Mouse (Mus musculus) heart, adult 18-20 months (tissue): ENCODE data around the gene Sorcs1. TPM values are rescaled to one million over a fixed set of nuclear protein-coding genes. Genes with fewer than 3 reads are reported as not detected.

Experiments used
- DNase-seq, 2 experiments: peaks; one replicate each; pipeline ENCODE4 v3.0.0; 2021 to 2022; ENCODE audit warnings: mixed read lengths in 1 of 2
- microRNA-seq, 2 experiments: library from miRNA; unstranded; fragments of <30 nt; microRNA quantifications; one replicate each; pipeline ENCODE4 v1.2.0; 2022
- total RNA-seq, 2 experiments: library from RNA; stranded (reverse); gene quantifications; 2 replicates each; pipeline ENCODE4 v1.2.3; 2021

The Sorcs1 gene
- total RNA-seq, 2 experiments from 2014 or later = 0.33 TPM; not detected in 1

DNA sequence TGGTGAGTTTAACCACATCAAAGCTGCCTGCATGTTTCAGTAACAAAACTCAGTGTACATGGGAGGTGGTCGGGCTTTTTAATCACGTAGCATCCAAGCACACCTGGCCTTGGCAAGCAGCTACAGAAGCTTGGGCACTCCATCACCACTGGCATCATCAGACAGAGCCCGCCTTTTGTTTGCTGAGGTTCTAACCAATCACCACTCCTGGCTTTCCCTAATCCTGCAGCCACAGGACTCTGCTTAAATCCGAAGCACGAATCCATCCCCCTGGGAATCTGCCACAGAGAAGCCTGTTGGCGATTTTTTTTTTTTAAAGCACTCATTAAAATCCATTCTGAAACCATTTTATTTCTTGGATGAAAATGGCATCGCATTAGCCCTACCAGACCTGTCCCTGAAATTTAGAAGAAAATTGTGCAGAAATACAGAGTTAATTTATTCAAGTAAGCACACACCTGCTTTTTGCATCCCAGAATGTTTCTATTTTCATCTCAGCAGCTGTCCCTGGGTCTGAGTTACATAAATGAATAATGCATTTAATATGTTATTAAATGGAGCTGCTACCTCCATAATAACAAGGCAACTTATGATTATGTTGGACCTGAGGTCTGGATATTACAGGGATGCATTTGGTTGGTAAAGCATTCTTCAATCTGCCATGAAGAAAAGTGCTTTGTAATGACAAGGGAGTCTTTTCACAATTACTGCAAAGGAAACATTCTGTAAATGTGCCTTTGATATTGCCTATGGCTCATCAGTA is 463.8 kb downstream of the Sorcs1 start:
- no peak for DNase-seq

DNA sequence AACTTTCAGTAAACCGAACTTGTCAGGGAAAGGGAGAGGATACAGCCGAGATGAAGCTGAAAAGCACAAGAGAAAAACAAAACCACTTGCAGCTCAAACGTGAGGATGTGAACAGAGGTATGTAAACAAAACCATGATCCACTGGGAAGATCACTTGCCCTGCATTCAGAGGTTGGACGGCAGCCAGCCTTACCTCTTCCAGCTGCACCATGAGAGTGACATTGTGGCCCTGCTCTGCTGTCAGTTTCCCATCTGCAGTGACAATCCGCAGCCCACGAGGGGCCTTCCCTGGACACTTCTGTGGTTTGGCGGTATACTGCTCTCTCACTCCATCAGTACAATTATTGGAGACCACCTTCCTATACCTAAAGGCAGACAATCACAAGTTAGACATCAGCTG is 468.0 kb downstream of the Sorcs1 start:
- no peak for DNase-seq

DNA sequence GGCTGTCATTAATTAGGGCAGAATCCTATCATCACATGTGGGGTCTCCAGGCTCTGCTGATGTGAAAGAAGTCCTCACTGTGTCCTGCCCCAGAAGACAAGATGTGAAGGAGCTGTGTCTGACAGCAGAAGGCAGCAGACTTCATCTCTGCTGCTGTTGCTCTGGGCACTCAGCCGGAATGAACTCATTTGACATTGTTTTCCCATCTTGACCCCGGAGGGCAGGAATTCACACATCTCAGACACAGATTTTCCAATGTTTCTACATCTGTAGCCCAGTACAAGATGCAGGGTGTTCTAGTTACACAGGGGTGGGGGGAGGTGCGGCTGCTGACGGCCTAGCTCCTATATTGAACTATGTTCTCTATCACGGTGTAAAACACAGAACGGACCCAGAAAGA is 474.1 kb downstream of the Sorcs1 start:
- DNase-seq = no peak

DNA sequence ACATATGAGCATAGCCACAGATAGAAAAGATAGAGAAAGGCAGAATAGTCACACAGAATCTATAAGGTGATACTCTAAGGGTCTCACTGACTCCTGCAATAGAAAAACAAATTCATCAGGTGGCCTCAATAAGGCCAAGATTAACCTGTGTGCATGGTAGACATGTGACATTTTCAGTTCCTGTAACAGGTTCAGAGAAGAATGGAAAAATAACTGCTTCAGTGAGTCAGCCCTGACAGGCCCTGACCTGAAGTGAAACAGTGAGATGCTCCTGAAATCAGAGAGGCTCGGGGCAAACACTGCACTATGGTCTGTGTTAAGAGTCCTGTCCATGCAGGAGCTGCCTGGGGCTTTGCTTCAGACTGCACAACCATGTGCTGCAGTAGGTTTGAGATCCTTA is 481.9 kb downstream of the Sorcs1 start:
- no peak for DNase-seq

DNA sequence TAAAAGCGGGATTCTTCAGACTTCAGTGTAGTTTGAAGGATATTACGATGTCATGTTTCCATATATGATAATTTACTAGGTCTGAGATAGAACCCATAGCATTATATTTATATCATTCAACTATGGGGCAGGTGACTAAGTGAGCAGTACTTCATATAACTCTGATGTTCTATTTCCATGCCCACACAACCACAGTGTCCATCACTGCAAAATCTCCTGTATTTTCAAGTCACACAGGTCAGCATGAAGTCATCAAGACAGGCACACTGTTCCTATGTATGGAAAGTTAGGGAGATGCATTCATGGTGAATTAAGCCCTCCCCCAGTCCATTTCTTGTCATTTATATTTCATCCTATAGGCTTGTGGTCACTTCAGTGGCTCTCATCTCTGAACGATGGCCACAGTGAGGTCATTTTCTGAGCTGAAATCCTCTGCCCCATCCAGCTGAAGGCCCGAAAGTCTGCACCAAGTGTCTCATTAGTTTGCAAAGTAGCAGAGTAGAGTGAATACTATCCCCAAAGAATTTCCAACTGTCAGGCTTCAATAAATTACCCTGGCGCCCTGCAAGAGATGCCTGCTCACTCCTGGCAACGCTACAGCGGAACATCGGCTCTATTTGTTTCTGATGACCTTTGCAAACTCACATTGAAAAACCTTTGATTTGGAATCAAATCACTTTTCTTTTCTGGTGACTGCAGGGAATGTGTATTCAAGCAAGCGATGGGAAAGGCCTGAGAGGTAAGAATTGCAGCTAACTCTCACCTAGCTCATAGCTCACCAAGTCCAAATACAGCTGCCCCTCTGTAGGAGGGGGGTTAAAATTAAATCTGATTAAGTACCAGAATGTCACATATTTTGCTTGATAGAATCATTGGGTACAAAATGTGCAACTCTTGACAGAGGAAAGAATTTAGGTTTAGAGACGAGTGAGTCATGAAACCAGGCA is 492.4 kb downstream of the Sorcs1 start:
- no peak for DNase-seq

DNA sequence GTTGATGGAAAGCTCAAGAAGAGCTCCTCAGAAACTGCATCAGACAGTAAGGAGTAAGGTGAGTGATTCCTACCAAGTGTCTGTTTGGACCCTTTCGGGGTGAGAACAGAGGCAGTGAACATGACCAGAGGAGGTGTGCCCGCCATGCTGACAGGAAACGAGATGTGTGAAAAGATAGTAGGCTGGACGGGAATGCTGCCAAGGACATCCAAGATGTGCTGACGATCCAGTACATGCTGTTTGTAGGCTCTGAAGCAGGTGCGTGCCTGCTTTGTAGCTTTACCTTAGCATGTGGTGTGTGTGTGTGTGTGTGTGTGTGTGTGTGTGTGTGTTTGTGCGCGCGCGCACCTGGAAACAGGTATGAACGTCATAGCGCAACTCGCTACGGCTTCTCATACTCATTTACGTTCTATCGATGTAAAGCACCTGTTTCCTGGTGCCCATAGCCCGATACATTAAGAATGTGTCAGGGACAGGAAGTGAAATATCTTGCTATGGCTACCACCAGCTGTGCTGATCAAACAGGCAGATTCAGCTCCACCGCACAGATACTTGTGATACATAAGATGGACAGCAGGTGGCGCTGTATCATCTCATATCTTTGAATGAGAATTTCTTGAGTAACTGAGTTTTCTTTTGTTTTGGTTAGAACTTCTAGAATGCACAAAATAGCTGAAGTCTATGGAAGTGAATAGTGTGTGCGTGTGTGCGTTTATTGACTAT is 493.4 kb downstream of the Sorcs1 start:
- DNase-seq = peak; percentile 2 to 50

DNA sequence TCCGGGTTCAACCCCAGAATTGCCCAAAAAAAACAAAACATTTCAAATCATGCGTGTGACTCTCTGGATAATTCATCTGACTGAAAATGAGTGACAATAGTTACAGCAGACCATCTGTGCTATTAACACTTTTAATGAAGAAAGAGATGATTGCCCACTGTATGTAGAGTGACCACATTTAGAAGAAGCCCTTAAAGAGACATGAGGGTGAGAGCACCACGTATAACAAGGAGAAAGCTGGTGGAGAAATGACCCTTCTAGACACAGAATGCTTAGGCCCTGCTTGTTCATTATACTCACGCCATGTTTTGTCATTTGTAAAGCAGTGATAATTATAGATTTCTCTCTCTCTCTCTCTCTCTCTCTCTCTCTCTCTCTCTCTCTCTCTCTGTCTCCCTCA is 499.6 kb downstream of the Sorcs1 start:
- DNase-seq = no peak

DNA sequence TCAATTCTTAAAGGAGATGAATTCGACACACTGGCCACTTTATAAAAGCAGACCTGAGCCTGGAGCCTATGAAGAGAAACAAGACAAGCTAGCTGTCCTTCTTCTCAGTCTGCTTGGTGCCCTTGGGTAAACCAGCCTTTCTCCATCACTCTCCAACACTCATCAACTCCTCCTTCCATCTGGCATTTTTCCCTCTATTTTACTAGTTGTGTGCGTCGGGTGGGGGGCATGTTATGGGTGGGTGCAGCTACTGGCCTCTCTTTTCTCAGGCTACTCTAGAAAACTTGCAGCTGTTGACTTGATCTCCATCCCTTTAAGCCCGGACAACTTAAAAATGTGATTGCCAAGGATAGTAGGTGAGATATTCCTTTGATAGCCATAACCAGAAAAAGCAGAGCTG is 500.3 kb downstream of the Sorcs1 start:
- no peak for DNase-seq

DNA sequence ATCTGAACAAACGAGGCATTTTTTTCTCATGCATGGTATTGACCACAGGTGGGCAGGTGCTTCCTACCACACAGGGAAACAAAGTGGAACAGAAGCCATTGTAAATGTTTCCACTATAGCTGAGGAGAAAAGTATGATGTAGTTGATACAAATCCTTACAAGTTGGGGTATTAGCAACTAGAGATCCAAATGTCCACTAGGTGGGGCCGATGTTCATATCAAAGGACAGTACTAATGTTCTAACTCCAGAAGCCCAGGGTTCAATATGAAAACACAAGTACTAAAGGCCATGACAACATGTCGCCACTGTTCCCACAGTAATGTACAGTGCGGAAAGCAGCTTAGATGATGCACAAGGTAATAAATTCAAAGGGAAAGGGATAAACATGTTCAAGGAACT is 506.6 kb downstream of the Sorcs1 start:
- no peak for DNase-seq

DNA sequence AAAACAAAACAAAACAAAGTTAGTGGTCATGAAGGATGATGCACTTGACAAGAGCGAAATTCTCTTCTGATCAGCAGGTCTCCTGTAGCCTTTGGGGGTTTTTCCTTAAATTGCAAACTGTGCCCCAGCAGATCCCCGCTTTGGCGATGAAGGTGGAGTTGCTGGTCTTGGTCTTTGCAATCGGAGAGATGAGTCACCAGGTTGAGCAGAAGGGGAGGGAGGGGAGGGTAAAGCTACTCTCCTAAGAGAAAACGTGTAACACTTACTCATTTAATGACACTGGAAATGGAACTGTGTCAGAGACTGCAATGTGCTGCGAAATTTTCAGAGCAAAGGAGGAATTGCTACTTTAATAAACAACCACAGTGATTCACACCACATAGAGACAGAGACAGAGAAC is 527.3 kb downstream of the Sorcs1 start:
- DNase-seq = no peak

DNA sequence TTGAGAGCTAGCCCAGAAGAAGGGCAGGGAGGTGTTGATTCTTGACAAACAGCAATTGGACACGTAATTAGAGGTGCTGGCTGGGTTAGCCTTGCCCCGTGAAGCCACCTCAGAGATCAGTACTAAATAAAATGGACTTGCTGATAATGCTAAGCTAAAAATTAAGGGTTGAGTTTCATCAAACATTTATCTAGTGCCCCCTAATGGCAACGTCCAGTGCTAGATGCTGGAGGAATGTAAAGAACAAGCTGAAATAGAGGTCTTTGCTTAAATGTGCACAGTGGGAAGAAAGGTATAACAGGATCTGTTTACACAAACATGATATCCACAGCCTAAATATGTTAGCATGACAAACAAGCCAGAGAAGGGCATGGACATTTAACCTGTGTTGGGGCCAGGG is 532.5 kb downstream of the Sorcs1 start:
- no peak for DNase-seq

DNA sequence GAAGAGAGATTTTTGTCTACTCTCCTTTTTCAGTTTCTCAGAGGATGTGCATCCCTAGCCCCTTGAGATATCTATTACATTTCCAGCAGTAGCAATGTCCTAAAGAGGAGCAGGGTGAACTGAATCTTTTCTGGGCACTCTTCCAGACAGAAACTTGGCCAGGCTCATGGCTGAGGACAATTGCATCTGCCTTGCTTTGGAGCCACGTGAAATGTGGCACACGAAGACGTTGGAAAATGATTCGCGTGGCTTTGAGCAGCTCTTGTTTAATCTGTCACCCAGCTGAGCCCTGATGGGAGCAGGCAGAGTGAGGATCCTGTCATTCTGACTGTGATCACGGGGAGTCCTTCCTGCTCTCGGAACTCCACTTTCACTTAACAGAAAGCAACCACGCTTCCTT is 536.6 kb downstream of the Sorcs1 start:
- peak; percentile 4 to 18 for DNase-seq

DNA sequence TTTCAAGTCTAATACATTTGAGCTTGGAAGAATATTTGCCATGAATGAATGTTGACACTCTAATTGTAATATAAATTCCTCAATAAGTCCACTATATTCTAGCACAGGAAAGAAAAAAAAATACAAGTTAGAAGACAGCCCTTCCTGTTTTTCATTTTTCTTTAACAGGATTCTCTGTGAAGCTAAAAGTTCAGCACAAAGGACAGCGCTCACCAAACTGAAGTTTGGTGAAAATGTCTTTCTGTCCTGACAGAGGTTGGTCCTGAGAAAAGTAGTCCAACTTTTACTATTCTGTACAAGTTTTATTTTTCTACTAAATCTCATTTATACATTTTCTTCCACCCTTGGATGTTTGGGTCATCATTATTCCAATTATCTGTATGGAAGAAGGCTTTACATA is 543.8 kb downstream of the Sorcs1 start:
- DNase-seq = no peak

DNA sequence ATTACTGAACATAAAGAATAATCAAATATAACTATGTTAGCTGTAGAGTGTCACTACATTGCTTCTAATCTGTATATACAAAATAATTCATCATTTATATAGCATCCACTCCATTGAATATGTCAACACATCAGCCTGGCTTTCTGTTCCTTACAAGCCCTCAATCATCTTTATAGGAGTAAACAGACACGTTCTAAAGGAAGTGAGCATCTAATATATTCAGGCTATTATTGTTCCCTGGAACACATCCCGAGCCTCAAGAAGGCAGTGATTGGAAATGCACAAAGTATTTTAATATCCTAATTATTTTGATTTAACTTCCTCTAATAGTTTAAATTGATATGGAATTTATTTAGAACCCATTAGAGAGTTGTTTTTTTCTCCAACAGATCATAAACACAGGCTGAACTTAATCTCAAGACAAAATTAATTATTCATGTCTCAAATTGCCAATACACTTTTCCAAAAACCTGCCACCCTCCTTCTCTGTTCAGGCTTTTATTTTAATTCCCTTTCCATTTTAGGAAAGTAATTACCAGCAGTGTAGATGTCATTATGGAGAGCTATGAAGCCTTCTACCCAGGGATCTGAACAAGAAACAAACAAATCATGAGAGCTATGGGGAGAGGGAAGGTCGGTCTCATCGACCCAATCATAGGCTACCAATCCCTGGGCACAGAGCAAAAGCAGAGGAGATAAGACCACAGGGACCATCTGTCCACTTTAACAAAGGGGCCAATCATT is 572.4 kb downstream of the Sorcs1 start:
- no peak for DNase-seq

Small RNAs within 50 kb of the gene (microRNA-seq; reads per million reads assigned to microRNA genes)
- 0 reads per million in 2 experiments for gene Gm27749
